Mouse (Mus musculus) hindbrain, embryonic 14.5 days (tissue): ENCODE measurements at regions not wholly inside any gene's neighbourhood (a gene's known extent, or its start where the extent isn't known, plus 50 kb on each side); places are given as distances from the start of the nearest gene placed in this dataset.

Experiments used
- ATAC-seq: fragments of 200-750 bp; cut with Nextera tagmentation; 2 replicates; pipeline ENCODE4 v1.8.0; 2017; ENCODE audit warnings: moderate number of reproducible peaks, mild to moderate bottlenecking, moderate TSS enrichment, moderate library complexity; ENCODE audit not compliant: low FRiP score
- DNase-seq: peaks from one replicate; pipeline ENCODE4 v3.0.0-alpha.2; 2015; ENCODE audit warnings: low spot score
- H3K27ac ChIP-seq: fragments of 300-500 bp; sonication (generic); 2 replicates; pipeline ENCODE4 v1.5.1; 2014; ENCODE audit warnings: mild to moderate bottlenecking, moderate library complexity
- H3K27me3 ChIP-seq: fragments of 300-500 bp; sonication (generic); 2 replicates; pipeline ENCODE4 v1.6.1; 2014; ENCODE audit warnings: mild to moderate bottlenecking, low read length, mixed read lengths; ENCODE audit not compliant: control insufficient read depth, insufficient read depth
- H3K36me3 ChIP-seq: fragments of 300-500 bp; sonication (generic); replicated peaks from 2 replicates; pipeline ENCODE4 v1.6.1; 2014; ENCODE audit not compliant: control insufficient read depth, insufficient read depth
- H3K4me1 ChIP-seq: fragments of 300-500 bp; sonication (generic); replicated peaks from 2 replicates; pipeline ENCODE4 v1.6.1; 2014; ENCODE audit warnings: antibody characterized with exemption, low read length, mixed read lengths; ENCODE audit not compliant: control insufficient read depth, insufficient read depth
- H3K4me2 ChIP-seq: fragments of 300-500 bp; sonication (generic); replicated peaks from 2 replicates; pipeline ENCODE4 v1.6.1; 2014; ENCODE audit warnings: mild to moderate bottlenecking, moderate library complexity
- H3K4me3 ChIP-seq: fragments of 300-500 bp; sonication (generic); replicated peaks from 2 replicates; pipeline ENCODE4 v1.5.1; 2014; ENCODE audit warnings: mild to moderate bottlenecking, low read length
- H3K9ac ChIP-seq: fragments of 300-500 bp; sonication (generic); 2 replicates; pipeline ENCODE4 v1.6.1; 2014
- H3K9me3 ChIP-seq: fragments of 300-500 bp; sonication (generic); 2 replicates; pipeline ENCODE4 v1.6.1; 2016; ENCODE audit warnings: low read length; ENCODE audit not compliant: control insufficient read depth
- WGBS: fragments of 180-500 bp; shearing (Covaris S2); extraction: QIAGEN DNeasy Blood & Tissue Kit; methylation state at CpG from one replicate; pipeline ENCODE4 v1.1.7; 2014; 5-methylcytosine and 5-hydroxymethylcytosine counted together

GRCm38 (mm10) chr13:115687426-115687825 is 585.7 kb upstream of the Itga1 start:
- H3K9me3 ChIP-seq, result no peaks in the 10 kb centered on the region
- peak; percentile 90 for ATAC-seq

GRCm38 (mm10) chr13:115679591-115679990 is 577.8 kb upstream of the Itga1 start:
- no peaks in the 10 kb centered on the region for H3K36me3 ChIP-seq
- H3K9ac ChIP-seq, result no peak overlapping the region
- DNase-seq, result peak; percentile 70
- no peaks in the 10 kb centered on the region for H3K4me1 ChIP-seq
- WGBS, result 49% methylated on average over 6 of the region's 6 CpGs
- H3K9me3 ChIP-seq, result no peaks in the 10 kb centered on the region
- no peak for ATAC-seq
- H3K4me2 ChIP-seq, result no peak overlapping the region
- peaks cover 74% of the 10 kb centered on the region for H3K27me3 ChIP-seq
- no peak overlapping the region for H3K27ac ChIP-seq
- no peak overlapping the region for H3K4me3 ChIP-seq

More at GRCm38 (mm10) chr13:115687426-115687825, 585.7 kb upstream of the Itga1 start:
- H3K4me2 ChIP-seq, result no peak overlapping the region
- no peak overlapping the region for H3K4me3 ChIP-seq
- no peak overlapping the region for H3K27ac ChIP-seq
- no peaks in the 10 kb centered on the region for H3K36me3 ChIP-seq
- DNase-seq, result peak; percentile 66
- H3K9ac ChIP-seq, result no peak overlapping the region
- H3K27me3 ChIP-seq, result peaks cover 67% of the 10 kb centered on the region
- WGBS, result 2% methylated on average over 4 of the region's 4 CpGs
- H3K4me1 ChIP-seq, result no peaks in the 10 kb centered on the region

- no peak overlapping the region for H3K4me2 ChIP-seq
- no peak overlapping the region for H3K9ac ChIP-seq
- no peaks in the 10 kb centered on the region for H3K4me1 ChIP-seq
- ATAC-seq, result no peak
- H3K4me3 ChIP-seq, result no peak overlapping the region
- H3K27ac ChIP-seq, result no peak overlapping the region
- H3K27me3 ChIP-seq, result peaks cover 56% of the 10 kb centered on the region
- DNase-seq, result no peak
- 35% methylated on average over 5 of the region's 5 CpGs for WGBS
- H3K9me3 ChIP-seq, result no peaks in the 10 kb centered on the region
- H3K36me3 ChIP-seq, result no peaks in the 10 kb centered on the region
Observed at GRCm38 (mm10) chr13:115676836-115677235, 575.1 kb upstream of the Itga1 start.

- H3K4me3 ChIP-seq, result no peak overlapping the region
- no peaks in the 10 kb centered on the region for H3K4me1 ChIP-seq
- H3K27ac ChIP-seq, result no peak overlapping the region
- H3K27me3 ChIP-seq, result peaks cover 39% of the 10 kb centered on the region
- H3K9me3 ChIP-seq, result no peaks in the 10 kb centered on the region
- no peak; the same call in 1 of the 2 replicates for ATAC-seq
- WGBS, result 31% methylated on average over 5 of the region's 5 CpGs
- H3K36me3 ChIP-seq, result no peaks in the 10 kb centered on the region
- no peak overlapping the region for H3K4me2 ChIP-seq
- peak; percentile 35 for DNase-seq
- no peak overlapping the region for H3K9ac ChIP-seq
Observed at GRCm38 (mm10) chr13:115673729-115674128, 572.0 kb upstream of the Itga1 start.

GRCm38 (mm10) chr13:115671685-115672084 is 569.9 kb upstream of the Itga1 start:
- Histone ChIP-seq H3K4me1 (no peaks in the 10 kb centered on the region), H3K9ac (no peak overlapping the region), H3K4me3 (no peak overlapping the region), H3K27ac (no peak overlapping the region), H3K9me3 (no peaks in the 10 kb centered on the region), H3K27me3 (peaks cover 23% of the 10 kb centered on the region), H3K36me3 (no peaks in the 10 kb centered on the region), H3K4me2 (no peak overlapping the region)
- no peak for DNase-seq
- 89% methylated on average over 7 of the region's 7 CpGs for WGBS
- ATAC-seq, result no peak

GRCm38 (mm10) chr13:115669516-115669915 is 567.8 kb upstream of the Itga1 start:
- Histone ChIP-seq H3K36me3 (no peaks in the 10 kb centered on the region), H3K4me3 (no peak overlapping the region), H3K27me3 (peaks cover 9% of the 10 kb centered on the region; the same call in 1 of the 2 replicates), H3K4me1 (no peaks in the 10 kb centered on the region), H3K4me2 (no peak overlapping the region), H3K9me3 (no peaks in the 10 kb centered on the region), H3K9ac (no peak overlapping the region), H3K27ac (no peak overlapping the region)
- DNase-seq (no peak), ATAC-seq (no peak)
- WGBS, result 52% methylated on average over 3 of the region's 3 CpGs

- Histone ChIP-seq H3K4me2 (no peak overlapping the region), H3K27ac (no peak overlapping the region), H3K36me3 (no peaks in the 10 kb centered on the region), H3K4me1 (no peaks in the 10 kb centered on the region), H3K9me3 (no peaks in the 10 kb centered on the region), H3K4me3 (no peak overlapping the region), H3K27me3 (no peaks in the 10 kb centered on the region), H3K9ac (no peak overlapping the region)
- DNase-seq, result no peak
- no peak for ATAC-seq
- 78% methylated on average over 6 of the region's 6 CpGs for WGBS
Observed at GRCm38 (mm10) chr13:115655134-115655533, 553.4 kb upstream of the Itga1 start.

- no peaks in the 10 kb centered on the region for H3K36me3 ChIP-seq
- H3K9ac ChIP-seq, result no peak overlapping the region
- H3K4me2 ChIP-seq, result no peak overlapping the region
- no peak overlapping the region for H3K27ac ChIP-seq
- no peaks in the 10 kb centered on the region for H3K27me3 ChIP-seq
- H3K4me3 ChIP-seq, result no peak overlapping the region
- H3K4me1 ChIP-seq, result no peaks in the 10 kb centered on the region
- DNase-seq (no peak), ATAC-seq (no peak)
- 38% methylated on average over 2 of the region's 2 CpGs for WGBS
- H3K9me3 ChIP-seq, result no peaks in the 10 kb centered on the region
Observed at GRCm38 (mm10) chr13:115652935-115653334, 551.2 kb upstream of the Itga1 start.

GRCm38 (mm10) chr13:115652352-115652751 is 550.6 kb upstream of the Itga1 start:
- DNase-seq (no peak), ATAC-seq (no peak)
- no peak overlapping the region for H3K4me3 ChIP-seq
- H3K9me3 ChIP-seq, result no peaks in the 10 kb centered on the region
- no peaks in the 10 kb centered on the region for H3K36me3 ChIP-seq
- 79% methylated on average over 1 of the region's 1 CpGs for WGBS
- no peaks in the 10 kb centered on the region for H3K4me1 ChIP-seq
- no peak overlapping the region for H3K4me2 ChIP-seq
- H3K9ac ChIP-seq, result no peak overlapping the region
- no peaks in the 10 kb centered on the region for H3K27me3 ChIP-seq
- no peak overlapping the region for H3K27ac ChIP-seq

GRCm38 (mm10) chr13:115631410-115632105 is 529.8 kb upstream of the Itga1 start:
- no peak overlapping the region for H3K4me2 ChIP-seq
- no peaks in the 10 kb centered on the region for H3K4me1 ChIP-seq
- WGBS, result 24% methylated on average over 10 of the region's 10 CpGs
- H3K27me3 ChIP-seq, result peaks cover 6% of the 10 kb centered on the region
- H3K9ac ChIP-seq, result no peak overlapping the region
- H3K27ac ChIP-seq, result no peak overlapping the region
- DNase-seq, result no peak
- H3K4me3 ChIP-seq, result no peak overlapping the region
- no peaks in the 10 kb centered on the region for H3K9me3 ChIP-seq
- peak; percentile 64 for ATAC-seq
- no peaks in the 10 kb centered on the region for H3K36me3 ChIP-seq
